Mouse (Mus musculus): ENCODE results near the gene Fam222b. TPM values are rescaled to one million over a fixed set of nuclear protein-coding genes. Genes with fewer than 3 reads are reported as not detected.

The Fam222b gene
- polyA plus RNA-seq, 1 experiment from 2014 or later, result 24.2 TPM

DNA sequence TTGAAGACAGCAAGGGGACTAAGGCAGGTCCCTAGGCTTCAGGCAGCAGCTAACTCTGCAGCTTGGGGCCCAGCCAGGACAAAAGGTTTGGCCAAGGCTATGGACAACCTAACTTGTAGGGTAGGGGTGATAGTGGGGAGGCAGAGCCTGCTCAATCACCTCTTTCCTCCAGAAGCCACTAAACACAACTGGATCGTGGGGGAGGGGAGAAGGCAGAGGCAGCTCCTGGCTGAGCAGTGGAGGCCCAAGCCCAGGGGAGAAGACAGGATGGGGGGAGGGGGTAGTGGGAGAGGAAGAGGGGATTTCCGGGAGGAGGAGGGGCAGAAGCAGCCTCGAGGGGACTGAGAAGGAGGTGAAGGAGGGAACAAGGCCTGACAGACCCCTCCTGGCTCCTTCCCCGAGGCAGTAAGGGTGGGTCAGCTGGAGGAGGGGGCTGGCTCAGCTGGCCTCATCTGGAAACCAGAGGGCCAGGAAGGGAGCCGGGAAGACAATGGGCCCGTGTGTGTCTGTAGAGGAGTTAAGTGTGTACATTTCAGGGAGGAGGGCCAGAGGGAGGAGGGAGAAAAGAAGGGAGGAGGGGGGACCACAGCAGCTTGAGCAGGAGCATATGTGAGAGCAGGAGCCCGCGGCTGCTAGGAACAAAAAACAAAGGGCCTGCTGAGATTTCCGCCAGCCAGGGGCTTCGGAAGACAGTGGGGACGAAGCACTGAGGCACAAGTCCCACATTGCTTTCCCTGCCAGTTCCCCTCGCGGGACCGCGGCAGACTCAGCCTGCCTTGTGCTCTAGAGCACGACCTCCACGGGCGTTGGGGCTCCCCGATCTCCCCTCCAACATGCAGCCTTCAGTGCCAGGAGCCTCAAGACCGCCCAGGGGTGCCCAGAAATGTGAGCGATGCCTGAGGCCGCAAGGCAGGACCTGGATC, 69.5 kb downstream of the Fam222b start:
- 0% methylated on average over 22 of the region's 22 CpGs for WGBS
- H3K36me3 ChIP-seq (replicated peaks), result peaks cover 49% of the 10 kb centered on the region
- H3K4me3 ChIP-seq, result peak overlapping the region; percentile 100
- H3K9me3 ChIP-seq, result no peaks in the 10 kb centered on the region
- H3K27ac ChIP-seq, result peak overlapping the region; percentile 99
- H3K4me1 ChIP-seq, result peaks cover 61% of the 10 kb centered on the region
- H3K27me3 ChIP-seq (ENCODE audit: poor library complexity, severe bottlenecking), result peaks cover 17% of the 10 kb centered on the region
- DNase-seq (ENCODE audit: extremely low spot score, low spot score), result peak; percentile 83

DNA sequence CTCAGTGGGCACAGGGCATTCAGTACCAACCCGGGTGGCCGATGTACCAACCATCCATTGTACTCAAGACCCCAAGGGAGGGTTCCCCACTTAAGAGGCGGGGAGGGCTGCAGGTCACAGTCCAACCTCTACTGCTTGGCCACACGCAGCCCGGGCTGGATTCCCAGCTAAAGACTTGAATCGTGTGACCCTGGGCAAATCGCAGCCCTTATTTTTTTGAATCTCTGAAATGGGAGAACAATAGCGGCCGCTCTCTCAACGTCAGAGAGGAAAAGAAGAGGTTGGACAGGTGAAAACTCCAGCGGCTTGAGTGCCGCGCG, 70.1 kb downstream of the Fam222b start:
- under 1% methylated on average over 14 of the region's 14 CpGs for WGBS
- H3K36me3 ChIP-seq (replicated peaks), result peaks cover 43% of the 10 kb centered on the region
- H3K27ac ChIP-seq, result peak overlapping the region; percentile 99
- peaks cover 60% of the 10 kb centered on the region for H3K4me1 ChIP-seq
- H3K27me3 ChIP-seq (ENCODE audit: poor library complexity, severe bottlenecking), result peaks cover 17% of the 10 kb centered on the region
- no peaks in the 10 kb centered on the region for H3K9me3 ChIP-seq
- DNase-seq (ENCODE audit: extremely low spot score, low spot score), result no peak
- peak overlapping the region; percentile 100 for H3K4me3 ChIP-seq

DNA sequence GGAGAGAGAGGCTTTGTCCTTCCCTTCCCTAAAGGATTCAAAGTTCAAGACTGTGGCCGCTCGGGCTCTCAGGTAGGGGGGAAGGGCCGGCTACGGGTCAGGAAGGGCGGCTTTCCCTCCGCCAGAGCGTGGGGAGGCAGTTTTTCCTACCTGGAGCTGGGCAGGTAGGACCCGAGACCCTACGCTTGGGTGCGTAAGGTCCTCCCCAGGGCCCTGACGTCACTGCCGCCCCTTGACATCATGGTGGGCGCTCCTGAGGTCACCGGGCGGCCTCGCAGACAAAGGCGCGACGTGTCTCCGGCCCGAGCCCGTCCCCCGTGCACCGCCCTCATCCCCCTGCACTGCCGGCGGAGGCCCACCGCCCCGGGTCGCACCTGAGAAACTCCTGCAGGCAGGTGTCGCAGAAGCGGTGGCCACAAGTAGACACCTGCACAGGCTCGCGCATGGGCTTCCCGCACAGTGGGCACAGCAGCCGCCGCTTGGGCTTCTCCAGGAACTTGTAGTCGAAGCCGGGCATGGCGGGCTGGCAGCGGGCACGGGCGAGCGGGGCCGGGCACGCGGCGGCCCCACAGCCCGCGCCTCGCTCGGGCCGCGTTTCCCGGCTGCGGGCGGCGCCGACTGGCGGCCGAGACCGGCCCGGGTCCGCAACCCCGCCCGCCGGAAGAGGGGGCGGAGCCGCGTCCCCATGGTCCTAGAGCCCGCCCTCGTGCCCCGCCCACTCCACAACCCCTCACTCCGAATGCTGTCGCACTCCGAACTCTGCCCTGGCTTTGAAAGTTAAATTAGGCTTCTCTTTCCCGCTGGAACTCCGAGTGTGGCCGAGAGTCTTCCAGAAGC, 70.7 kb downstream of the Fam222b start, which contains the start of gene Traf4:
TSS of gene Traf4 (minus strand) at position 666 of the 837 bp plus-strand sequence.
- Histone ChIP-seq H3K36me3 (replicated peaks) (peaks cover 37% of the 10 kb centered on the region), H3K9me3 (no peaks in the 10 kb centered on the region), H3K27me3 (ENCODE audit: poor library complexity, severe bottlenecking) (peaks cover 17% of the 10 kb centered on the region), H3K4me3 (peak within 1 kb of the TSS; percentile 100), H3K4me1 (peaks cover 56% of the 10 kb centered on the region), H3K27ac (peak within 1 kb of the TSS; percentile 99)
- under 1% methylated on average over 78 of the region's 78 CpGs for WGBS
- DNase-seq (ENCODE audit: extremely low spot score, low spot score), result peak; percentile 85

DNA sequence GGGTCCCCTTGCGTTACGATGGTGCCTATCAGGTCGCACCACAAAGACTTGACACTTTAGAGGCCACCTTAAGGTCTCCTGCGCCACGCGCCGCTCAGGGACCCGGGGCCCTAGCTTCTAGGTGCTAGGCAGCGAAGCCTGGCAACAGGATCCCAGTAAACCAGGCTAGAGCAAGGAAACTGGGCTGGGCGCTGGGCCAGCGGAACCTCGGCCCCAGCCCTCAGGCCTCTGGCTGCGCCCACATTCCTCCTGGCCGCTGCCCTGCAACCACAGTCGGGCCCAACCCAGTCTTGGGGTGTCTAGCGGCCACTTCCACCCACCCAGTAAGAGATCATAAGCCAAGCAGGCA, 71.3 kb downstream of the Fam222b start:
- H3K4me1 ChIP-seq, result peaks cover 56% of the 10 kb centered on the region
- DNase-seq (ENCODE audit: extremely low spot score, low spot score), result no peak
- peak overlapping the region; percentile 99 for H3K27ac ChIP-seq
- no peaks in the 10 kb centered on the region for H3K9me3 ChIP-seq
- H3K4me3 ChIP-seq, result peak overlapping the region; percentile 100
- 2% methylated on average over 16 of the region's 16 CpGs for WGBS
- peaks cover 17% of the 10 kb centered on the region for H3K27me3 ChIP-seq (ENCODE audit: poor library complexity, severe bottlenecking)
- peaks cover 31% of the 10 kb centered on the region for H3K36me3 ChIP-seq (replicated peaks)

DNA sequence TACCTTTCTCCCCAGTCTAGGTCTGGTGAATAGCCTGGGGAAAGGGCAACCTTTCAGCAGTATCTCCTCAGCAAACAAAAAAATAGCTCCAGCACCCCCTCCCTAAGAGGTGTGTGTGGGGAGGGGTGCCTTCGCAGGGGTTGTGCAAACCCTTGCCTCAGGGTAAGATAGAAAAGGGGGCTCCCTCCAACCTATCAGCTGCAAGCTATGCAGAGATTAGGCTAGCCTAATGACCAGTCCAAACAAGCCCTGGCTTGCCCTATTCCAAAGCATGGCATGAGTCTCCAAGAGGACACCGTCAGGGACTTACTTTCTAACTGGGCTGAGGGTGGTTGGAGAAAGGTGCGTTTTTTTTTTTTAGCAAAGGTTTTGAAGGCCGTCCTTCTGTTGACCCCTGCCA, 71.7 kb downstream of the Fam222b start:
- Histone ChIP-seq H3K27me3 (ENCODE audit: poor library complexity, severe bottlenecking) (peaks cover 17% of the 10 kb centered on the region), H3K27ac (peak overlapping the region; percentile 99), H3K9me3 (no peaks in the 10 kb centered on the region), H3K36me3 (replicated peaks) (peaks cover 31% of the 10 kb centered on the region), H3K4me1 (peaks cover 54% of the 10 kb centered on the region), H3K4me3 (peak overlapping the region; percentile 100)
- no peak for DNase-seq (ENCODE audit: extremely low spot score, low spot score)
- 37% methylated on average over 4 of the region's 4 CpGs for WGBS

DNA sequence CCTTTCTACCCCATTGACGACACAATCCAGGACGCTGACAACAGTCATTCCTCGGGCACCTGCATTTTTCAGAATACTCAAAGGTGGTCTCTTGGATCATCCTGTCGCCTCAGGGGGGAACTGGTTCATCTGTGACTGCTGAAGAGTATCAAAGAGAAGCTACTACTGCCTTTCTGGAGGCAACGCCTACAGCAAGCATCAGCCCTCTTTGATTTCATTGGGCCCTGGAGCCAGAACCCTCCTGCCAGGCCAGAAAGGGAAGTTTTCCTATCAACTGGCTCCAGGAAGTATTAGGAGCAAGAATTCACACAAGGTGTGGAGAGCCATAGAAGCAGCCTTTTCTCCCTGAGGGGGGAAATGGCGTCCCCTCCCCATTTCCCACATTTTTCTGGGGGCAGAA, 72.2 kb downstream of the Fam222b start:
- no peak for DNase-seq (ENCODE audit: extremely low spot score, low spot score)
- peak overlapping the region; percentile 100; the same call in 1 of the 2 replicates for H3K4me3 ChIP-seq

DNA sequence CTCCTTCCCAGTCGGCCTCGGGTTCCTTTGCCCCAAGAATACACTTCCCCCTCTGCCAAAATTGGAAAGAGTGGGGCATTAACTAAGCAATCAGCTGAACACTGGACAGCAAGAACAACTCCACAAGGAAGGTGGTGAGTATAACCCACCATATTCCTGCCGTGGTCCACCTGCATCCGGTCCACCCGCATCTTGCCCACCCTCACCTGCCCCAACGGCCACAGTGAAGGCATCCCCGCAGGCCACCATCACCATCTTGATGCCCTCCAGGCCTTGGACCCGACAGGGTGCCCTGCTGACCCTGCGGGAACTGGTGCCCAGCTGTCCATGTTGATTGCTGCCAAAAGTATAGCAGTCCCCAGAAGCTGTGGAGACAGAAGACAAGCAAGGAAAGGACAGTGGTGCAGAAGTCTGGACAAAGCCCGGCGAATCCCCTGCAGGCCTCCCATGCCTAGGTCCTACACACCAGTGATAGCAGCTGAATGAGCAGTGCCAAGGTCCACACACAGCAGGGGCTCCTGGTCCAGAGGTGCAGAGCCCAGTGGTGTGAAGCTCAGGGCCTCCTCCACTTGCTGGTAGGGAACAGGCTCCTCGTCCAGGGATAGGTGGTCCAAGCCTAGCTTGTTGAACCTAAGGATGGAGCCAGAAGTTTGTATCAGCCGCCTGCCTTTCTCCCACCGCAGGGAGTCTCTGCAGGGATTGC, 72.9 kb downstream of the Fam222b start:
- H3K4me1 ChIP-seq, result peaks cover 47% of the 10 kb centered on the region
- peaks cover 17% of the 10 kb centered on the region for H3K27me3 ChIP-seq (ENCODE audit: poor library complexity, severe bottlenecking)
- H3K27ac ChIP-seq, result no peak overlapping the region
- no peak for DNase-seq (ENCODE audit: extremely low spot score, low spot score)
- 85% methylated on average over 14 of the region's 14 CpGs for WGBS
- no peaks in the 10 kb centered on the region for H3K9me3 ChIP-seq
- H3K4me3 ChIP-seq, result no peak overlapping the region
- H3K36me3 ChIP-seq (replicated peaks), result peaks cover 25% of the 10 kb centered on the region

More for the DNA sequence above, 72.2 kb downstream of the Fam222b start:
- Histone ChIP-seq H3K27ac (peak overlapping the region; percentile 99), H3K4me1 (peaks cover 51% of the 10 kb centered on the region), H3K36me3 (replicated peaks) (peaks cover 27% of the 10 kb centered on the region), H3K27me3 (ENCODE audit: poor library complexity, severe bottlenecking) (peaks cover 17% of the 10 kb centered on the region), H3K9me3 (no peaks in the 10 kb centered on the region)
- 70% methylated on average over 6 of the region's 6 CpGs for WGBS

DNA sequence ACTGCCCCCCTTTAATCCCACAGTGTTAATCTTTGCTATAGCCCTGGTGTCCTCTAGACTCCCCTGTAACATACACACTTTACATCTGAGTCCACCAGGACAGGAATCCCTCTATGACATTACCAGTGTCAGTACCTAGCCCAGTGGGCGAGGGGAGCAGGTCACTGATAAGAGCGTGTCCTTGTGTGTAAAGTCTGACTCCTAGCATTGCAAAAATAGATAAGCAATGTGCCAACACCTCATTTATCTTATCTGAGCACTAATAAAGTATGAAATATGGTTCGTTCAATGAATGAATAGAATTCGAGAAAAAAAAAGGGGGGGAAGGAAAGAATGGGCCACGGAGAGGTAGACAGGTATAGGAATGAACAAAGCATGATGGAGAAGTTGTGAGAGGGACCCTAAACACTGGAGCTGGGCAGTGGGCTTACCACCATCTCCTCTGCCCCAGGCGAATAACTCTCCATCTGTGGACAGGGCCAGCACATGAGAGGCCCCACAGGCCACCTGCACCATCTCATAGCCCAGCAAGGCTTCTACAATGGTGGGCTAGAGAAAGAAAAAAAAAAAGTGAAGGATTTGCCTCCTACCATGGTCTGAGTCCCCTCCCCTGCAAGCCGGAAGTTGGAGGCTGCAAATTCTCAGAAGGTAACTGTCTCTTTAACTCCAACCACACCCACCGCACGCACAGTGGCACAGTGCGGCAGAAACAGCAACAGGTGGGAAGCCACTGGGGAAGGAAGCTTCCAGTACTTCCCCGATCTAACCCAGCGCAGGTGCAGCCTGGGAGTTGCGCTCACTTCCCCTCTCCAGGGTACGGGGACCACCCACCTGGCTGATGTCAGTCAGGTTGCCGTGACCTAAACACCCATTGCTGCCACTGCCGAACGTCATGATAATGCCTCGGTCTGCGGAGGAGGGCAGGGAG, 74.3 kb downstream of the Fam222b start:
- Histone ChIP-seq H3K27me3 (ENCODE audit: poor library complexity, severe bottlenecking) (peaks cover 17% of the 10 kb centered on the region), H3K36me3 (replicated peaks) (peaks cover 14% of the 10 kb centered on the region), H3K4me3 (no peak overlapping the region), H3K4me1 (peaks cover 33% of the 10 kb centered on the region), H3K9me3 (no peaks in the 10 kb centered on the region), H3K27ac (no peak overlapping the region)
- 56% methylated on average over 19 of the region's 19 CpGs for whole genome bisulfite sequencing
- no peak for DNase-seq (ENCODE audit: extremely low spot score, low spot score)

DNA sequence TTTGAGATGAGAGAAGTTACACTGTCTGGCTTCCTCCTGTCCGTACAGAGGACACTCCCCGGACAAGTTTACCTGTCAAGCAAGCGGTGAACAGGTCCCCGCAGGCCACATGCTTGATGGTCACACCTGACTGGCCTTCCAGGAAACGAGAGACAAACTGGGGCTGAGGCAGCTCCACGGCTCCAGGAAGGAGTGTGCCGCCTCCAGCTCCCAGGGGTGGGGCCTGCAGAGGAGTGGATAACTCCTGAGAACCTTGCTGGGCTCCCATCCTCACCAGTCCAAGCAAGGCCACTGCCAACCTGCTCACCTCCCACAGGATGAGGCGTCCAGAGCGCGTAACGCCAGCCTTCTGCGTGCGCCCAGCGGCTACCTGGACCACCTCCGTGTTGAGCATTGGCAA, 75.8 kb downstream of the Fam222b start:
- Histone ChIP-seq H3K27me3 (ENCODE audit: poor library complexity, severe bottlenecking) (peaks cover 17% of the 10 kb centered on the region), H3K36me3 (replicated peaks) (peaks cover 14% of the 10 kb centered on the region), H3K9me3 (no peaks in the 10 kb centered on the region), H3K4me3 (no peak overlapping the region), H3K4me1 (peaks cover 35% of the 10 kb centered on the region), H3K27ac (no peak overlapping the region)
- WGBS, result 90% methylated on average over 15 of the region's 15 CpGs
- DNase-seq (ENCODE audit: extremely low spot score, low spot score), result no peak

DNA sequence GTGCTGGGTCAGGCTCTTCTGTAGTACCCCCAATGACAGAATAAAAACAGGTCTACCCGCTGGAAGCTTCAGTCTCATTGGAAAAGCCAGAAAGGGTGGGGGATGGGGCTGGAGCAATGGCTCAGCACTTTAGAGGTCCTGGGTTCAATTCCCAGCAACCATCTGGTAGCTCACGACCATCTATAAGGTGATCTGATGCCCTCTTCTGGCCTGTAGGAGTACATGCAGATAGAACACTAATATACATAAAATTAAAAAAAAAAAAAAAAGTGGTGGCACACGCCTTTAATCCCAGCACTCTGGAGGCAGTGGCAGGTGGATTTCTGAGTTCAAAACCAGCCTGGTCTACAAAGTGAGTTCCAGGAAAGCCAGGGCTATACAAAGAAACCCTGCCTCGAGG, 76.9 kb downstream of the Fam222b start:
- DNase-seq (ENCODE audit: extremely low spot score, low spot score), result no peak
- H3K27me3 ChIP-seq (ENCODE audit: poor library complexity, severe bottlenecking), result peaks cover 15% of the 10 kb centered on the region
- no peak overlapping the region for H3K27ac ChIP-seq
- peaks cover 31% of the 10 kb centered on the region for H3K4me1 ChIP-seq
- H3K9me3 ChIP-seq, result no peaks in the 10 kb centered on the region
- H3K4me3 ChIP-seq, result no peak overlapping the region
- peaks cover 14% of the 10 kb centered on the region for H3K36me3 ChIP-seq (replicated peaks)
- WGBS, result 69% methylated on average over 4 of the region's 4 CpGs

DNA sequence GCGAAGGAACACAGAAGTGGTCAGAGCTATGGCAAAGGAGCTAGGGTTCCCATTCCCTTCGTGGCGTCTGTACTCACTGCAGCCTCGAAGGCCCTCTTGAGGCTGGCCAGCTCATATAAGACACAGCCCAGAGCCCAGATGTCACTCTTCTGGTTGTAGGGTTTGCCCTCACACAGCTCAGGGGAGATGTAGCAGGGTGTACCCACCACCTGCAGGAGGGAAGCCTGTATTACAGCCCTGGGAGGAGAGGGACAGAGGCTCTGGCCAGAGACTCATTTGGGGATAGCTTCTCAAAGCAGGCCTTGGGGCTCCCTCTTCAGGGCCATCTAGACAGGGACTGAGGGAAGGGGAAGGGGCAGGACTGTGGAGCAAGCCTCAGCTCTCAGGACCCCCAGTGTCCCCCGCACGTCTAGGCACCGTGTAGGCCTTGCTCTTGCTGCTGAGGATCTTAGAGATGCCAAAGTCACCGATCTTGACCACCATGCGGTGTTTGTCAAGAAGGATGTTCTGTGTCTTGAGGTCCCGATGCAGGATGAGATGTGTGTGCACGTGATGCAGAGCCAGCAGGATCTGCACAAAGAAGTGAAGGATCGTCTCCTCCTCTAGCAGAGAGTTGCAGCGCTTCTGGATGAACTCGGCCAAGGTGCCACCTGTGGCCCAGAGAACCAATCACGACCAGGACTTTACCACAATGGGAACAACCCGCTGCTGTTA, 77.7 kb downstream of the Fam222b start:
- peaks cover 6% of the 10 kb centered on the region for H3K27me3 ChIP-seq (ENCODE audit: poor library complexity, severe bottlenecking)
- peak; percentile 14 for DNase-seq (ENCODE audit: extremely low spot score, low spot score)
- H3K36me3 ChIP-seq (replicated peaks), result peaks cover 14% of the 10 kb centered on the region
- no peak overlapping the region for H3K27ac ChIP-seq
- H3K4me1 ChIP-seq, result peaks cover 29% of the 10 kb centered on the region
- H3K4me3 ChIP-seq, result no peak overlapping the region
- 80% methylated on average over 16 of the region's 16 CpGs for WGBS
- H3K9me3 ChIP-seq, result no peaks in the 10 kb centered on the region
